Mouse (Mus musculus) cerebellum, adult 2 months (tissue): ENCODE results near the gene Arl2.

ENCODE experiments used
- CTCF ChIP-seq: fragments of 200-500 bp; IDR thresholded peaks from 2 replicates; pipeline ENCODE4 v1.5.1; 2011; ENCODE audit warnings: low read depth, mild to moderate bottlenecking, control low read depth, low read length, moderate library complexity, borderline replicate concordance; ENCODE audit not compliant: insufficient read depth
- POLR2A ChIP-seq: fragments of 200-500 bp; IDR thresholded peaks from 2 replicates; pipeline ENCODE4 v1.6.1; 2011; ENCODE audit warnings: low read length, control low read depth, borderline replicate concordance; ENCODE audit not compliant: insufficient read depth

DNA sequence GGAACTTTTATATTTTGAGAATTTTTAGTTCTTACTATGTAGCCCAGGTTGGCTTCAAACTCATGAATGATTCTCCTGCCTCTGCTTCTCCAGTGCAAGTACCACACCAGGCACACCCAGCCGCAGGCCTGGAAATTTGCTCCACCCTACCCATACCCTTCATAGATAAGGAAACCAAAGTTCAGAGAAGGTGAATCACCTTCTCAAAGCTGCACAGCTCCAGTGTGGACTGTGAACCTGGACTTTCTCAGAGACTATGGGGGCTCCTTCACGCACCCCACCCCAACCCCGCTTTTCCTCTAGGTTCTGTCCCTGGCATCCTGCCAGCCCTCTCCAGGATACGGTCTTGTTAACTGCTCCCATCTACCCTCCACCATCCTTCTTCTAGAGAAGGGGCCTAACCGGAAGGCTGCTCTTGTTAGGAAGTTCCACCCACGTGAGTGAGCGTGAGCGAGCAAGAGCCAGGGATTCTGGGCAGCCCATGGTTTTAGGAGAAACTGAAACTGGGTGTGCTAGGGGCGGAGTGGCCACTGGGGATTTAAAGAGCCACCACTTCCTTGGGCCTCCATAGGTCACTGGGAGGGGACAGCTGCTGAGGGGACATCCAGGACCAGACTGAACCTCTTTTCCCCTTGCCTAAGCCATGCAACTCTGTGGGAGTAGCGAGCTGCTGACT is 22.7 kb upstream of the Arl2 start:
- no peak for TF ChIP-seq POLR2A
- no peak for TF ChIP-seq CTCF
